Mouse (Mus musculus) embryonic facial prominence, embryonic 11.5 days (tissue): ENCODE measurements around the gene Arhgap28. TPM values are rescaled to one million over a fixed set of nuclear protein-coding genes. Genes with fewer than 3 reads are reported as not detected.

Source experiments
- ATAC-seq: fragments of 200-750 bp; cut with Nextera tagmentation; replicated peaks from 2 replicates; pipeline ENCODE4 v1.8.0; 2017; ENCODE audit warnings: low read depth; ENCODE audit not compliant: insufficient number of reproducible peaks, low FRiP score, low TSS enrichment
- DNase-seq: peaks from one replicate; pipeline ENCODE4 v3.0.0-alpha.2; 2015; ENCODE audit warnings: low spot score
- H3K27ac ChIP-seq: fragments of 300-500 bp; sonication (generic); replicated peaks from 2 replicates; pipeline ENCODE4 v1.5.1; 2014; ENCODE audit warnings: mild to moderate bottlenecking, low read depth, low read length, control low read depth
- H3K27me3 ChIP-seq: fragments of 300-500 bp; sonication (generic); 2 replicates; pipeline ENCODE4 v1.6.1; 2014; ENCODE audit warnings: mild to moderate bottlenecking, low read length, moderate library complexity, mixed read lengths; ENCODE audit not compliant: control insufficient read depth, insufficient read depth
- H3K36me3 ChIP-seq: fragments of 300-500 bp; sonication (generic); replicated peaks from 2 replicates; pipeline ENCODE4 v1.6.1; 2014; ENCODE audit warnings: low read depth, mild to moderate bottlenecking, low read length, moderate library complexity, mixed read lengths; ENCODE audit not compliant: control insufficient read depth, insufficient read depth
- H3K4me1 ChIP-seq: fragments of 300-500 bp; sonication (generic); 2 replicates; pipeline ENCODE4 v1.6.1; 2014; ENCODE audit warnings: low read length, mixed read lengths; ENCODE audit not compliant: control insufficient read depth, insufficient read depth
- H3K4me2 ChIP-seq: fragments of 300-500 bp; sonication (generic); 2 replicates; pipeline ENCODE4 v1.6.1; 2014; ENCODE audit warnings: low read depth, mild to moderate bottlenecking, control low read depth, low read length, moderate library complexity
- H3K4me3 ChIP-seq: fragments of 300-500 bp; sonication (generic); 2 replicates; pipeline ENCODE4 v1.5.1; 2014; ENCODE audit warnings: low read depth, low read length, control low read depth
- H3K9ac ChIP-seq: fragments of 300-500 bp; sonication (generic); replicated peaks from 2 replicates; pipeline ENCODE4 v1.6.1; 2014; ENCODE audit warnings: mild to moderate bottlenecking, control low read depth, low read length
- H3K9me3 ChIP-seq: fragments of 300-500 bp; sonication (generic); replicated peaks from 2 replicates; pipeline ENCODE4 v1.6.1; 2016; ENCODE audit warnings: mild to moderate bottlenecking, low read length, inconsistent platforms, mixed read lengths; ENCODE audit not compliant: control insufficient read depth
- WGBS: fragments of 180-500 bp; shearing (Covaris S2); extraction: QIAGEN DNeasy Blood & Tissue Kit; methylation state at CpG from one replicate; pipeline ENCODE4 v1.1.7; 2014; 5-methylcytosine and 5-hydroxymethylcytosine counted together
- polyA plus RNA-seq: library from polyadenylated mRNA; unstranded; fragments of >200 nt; fragmentation: Nextera tagmentation; extraction: Ambion mirVana; gene quantifications from 2 replicates; pipeline ENCODE4 v1.2.1, GENCODE M21; 2014

The Arhgap28 gene
- polyA plus RNA-seq, 1 experiment from 2014 or later = 82.7 TPM

- H3K4me2 ChIP-seq = no peak overlapping the region
- no peak overlapping the region for H3K4me3 ChIP-seq
- 86% methylated on average over 6 of the region's 6 CpGs for WGBS
- H3K27ac ChIP-seq = no peak overlapping the region
- no peaks in the 10 kb centered on the region for H3K27me3 ChIP-seq
- ATAC-seq (no peak), DNase-seq (no peak)
- H3K36me3 ChIP-seq = no peaks in the 10 kb centered on the region; the same call in 1 of the 2 replicates
- no peaks in the 10 kb centered on the region for H3K4me1 ChIP-seq
- H3K9me3 ChIP-seq = no peaks in the 10 kb centered on the region
- no peak overlapping the region for H3K9ac ChIP-seq
Measured at GRCm38 (mm10) chr17:67928280-67928679, 75.6 kb downstream of the Arhgap28 start.

GRCm38 (mm10) chr17:67927864-67928263, 76.1 kb downstream of the Arhgap28 start:
- no peaks in the 10 kb centered on the region; the same call in 1 of the 2 replicates for H3K36me3 ChIP-seq
- H3K4me1 ChIP-seq = no peaks in the 10 kb centered on the region
- no peak overlapping the region for H3K9ac ChIP-seq
- no peak overlapping the region for H3K27ac ChIP-seq
- H3K9me3 ChIP-seq = no peaks in the 10 kb centered on the region
- ATAC-seq = no peak
- H3K4me3 ChIP-seq = no peak overlapping the region
- no peak overlapping the region for H3K4me2 ChIP-seq
- 95% methylated on average over 8 of the region's 8 CpGs for WGBS
- H3K27me3 ChIP-seq = no peaks in the 10 kb centered on the region
- DNase-seq = no peak

GRCm38 (mm10) chr17:67919959-67920358, 84.0 kb downstream of the Arhgap28 start:
- Histone ChIP-seq H3K4me1 (no peaks in the 10 kb centered on the region), H3K9me3 (no peaks in the 10 kb centered on the region), H3K4me2 (no peak overlapping the region), H3K36me3 (no peaks in the 10 kb centered on the region), H3K27ac (no peak overlapping the region), H3K4me3 (no peak overlapping the region), H3K27me3 (no peaks in the 10 kb centered on the region), H3K9ac (no peak overlapping the region)
- ATAC-seq = no peak
- DNase-seq = no peak
- WGBS = 90% methylated on average over 7 of the region's 7 CpGs

GRCm38 (mm10) chr17:67918201-67918600, 85.7 kb downstream of the Arhgap28 start:
- Histone ChIP-seq H3K9me3 (no peaks in the 10 kb centered on the region), H3K9ac (no peak overlapping the region), H3K27me3 (no peaks in the 10 kb centered on the region), H3K4me2 (no peak overlapping the region), H3K27ac (no peak overlapping the region), H3K36me3 (no peaks in the 10 kb centered on the region), H3K4me1 (no peaks in the 10 kb centered on the region), H3K4me3 (no peak overlapping the region)
- ATAC-seq = no peak
- 91% methylated on average over 7 of the region's 7 CpGs for WGBS
- no peak for DNase-seq

- 83% methylated on average over 2 of the region's 2 CpGs for WGBS
Measured at GRCm38 (mm10) chr17:67916901-67917300, 87.0 kb downstream of the Arhgap28 start.

GRCm38 (mm10) chr17:67912640-67913039, 91.3 kb downstream of the Arhgap28 start:
- Histone ChIP-seq H3K9me3 (no peaks in the 10 kb centered on the region), H3K36me3 (no peaks in the 10 kb centered on the region), H3K4me3 (no peak overlapping the region), H3K4me1 (no peaks in the 10 kb centered on the region), H3K27ac (no peak overlapping the region), H3K9ac (no peak overlapping the region), H3K27me3 (no peaks in the 10 kb centered on the region), H3K4me2 (no peak overlapping the region)
- WGBS = 49% methylated on average over 12 of the region's 12 CpGs
- DNase-seq = peak; percentile 69
- peak; percentile 45 for ATAC-seq

More at GRCm38 (mm10) chr17:67916901-67917300, 87.0 kb downstream of the Arhgap28 start:
- H3K4me3 ChIP-seq = no peak overlapping the region
- no peak for DNase-seq
- H3K27me3 ChIP-seq = no peaks in the 10 kb centered on the region
- H3K4me2 ChIP-seq = no peak overlapping the region
- no peaks in the 10 kb centered on the region for H3K36me3 ChIP-seq
- no peaks in the 10 kb centered on the region for H3K9me3 ChIP-seq
- H3K27ac ChIP-seq = no peak overlapping the region
- no peak overlapping the region for H3K9ac ChIP-seq
- no peaks in the 10 kb centered on the region for H3K4me1 ChIP-seq
- ATAC-seq = no peak

GRCm38 (mm10) chr17:67912051-67912450, 91.9 kb downstream of the Arhgap28 start:
- WGBS = 60% methylated on average over 11 of the region's 11 CpGs
- no peak overlapping the region for H3K27ac ChIP-seq

GRCm38 (mm10) chr17:67908537-67908936, 95.4 kb downstream of the Arhgap28 start:
- Histone ChIP-seq H3K27ac (no peak overlapping the region), H3K4me1 (no peaks in the 10 kb centered on the region), H3K9me3 (no peaks in the 10 kb centered on the region), H3K27me3 (no peaks in the 10 kb centered on the region), H3K4me2 (no peak overlapping the region), H3K36me3 (no peaks in the 10 kb centered on the region), H3K9ac (no peak overlapping the region), H3K4me3 (no peak overlapping the region)
- ATAC-seq (no peak), DNase-seq (no peak)
- WGBS = 70% methylated on average over 4 of the region's 4 CpGs

More at GRCm38 (mm10) chr17:67912051-67912450, 91.9 kb downstream of the Arhgap28 start:
- Histone ChIP-seq H3K4me2 (no peak overlapping the region), H3K4me3 (no peak overlapping the region), H3K4me1 (no peaks in the 10 kb centered on the region), H3K9ac (no peak overlapping the region), H3K27me3 (no peaks in the 10 kb centered on the region), H3K36me3 (no peaks in the 10 kb centered on the region), H3K9me3 (no peaks in the 10 kb centered on the region)
- peak; percentile 14 for DNase-seq
- no peak for ATAC-seq
